Mouse (Mus musculus) erythroblast, embryonic 14.5 days (primary cell): ENCODE results near the gene Hoxb6.

Experiments
- GATA1 ChIP-seq: IDR thresholded peaks from 2 replicates; pipeline ENCODE4 v1.6.1; 2012; ENCODE audit warnings: low read length, inconsistent platforms, mixed read lengths
- TAL1 ChIP-seq: IDR thresholded peaks from 3 replicates; pipeline ENCODE4 v1.6.1; 2012; ENCODE audit warnings: low read length, inconsistent platforms, mixed read lengths

GRCm38 (mm10) chr11:96318368-96319070, 26.2 kb downstream of the Hoxb6 start:
- TF ChIP-seq TAL1 (no peak), GATA1 (no peak)
